Mouse (Mus musculus): ENCODE data around the gene Uckl1. TPM values are rescaled to one million over a fixed set of nuclear protein-coding genes. Genes with fewer than 3 reads are reported as not detected.
A peak's percentile ranks its signal among the peaks of the same experiment; 100 is the strongest.

The Uckl1 gene
- polyA plus RNA-seq, 1 experiment: 327 TPM

GRCm38 (mm10) chr2:181520118-181520935 lies 64.4 kb downstream of the Uckl1 start, which contains the start of gene Dnajc5:
Gene Dnajc5 (plus strand): TSS chr2:181520485.
- H3K27ac ChIP-seq (ENCODE audit: control insufficient read depth, insufficient read depth, low read length): peak within 1 kb of the TSS; percentile 82
- H3K4me1 ChIP-seq (replicated peaks; ENCODE audit: control insufficient read depth, insufficient read depth, low read length): peaks cover 6% of the 10 kb centered on the region
- no peaks in the 10 kb centered on the region for H3K27me3 ChIP-seq (ENCODE audit: control insufficient read depth, insufficient read depth, low read length)
- under 1% methylated on average over 74 of the region's 74 CpGs for WGBS
- peaks cover 2% of the 10 kb centered on the region for H3K36me3 ChIP-seq (ENCODE audit: control insufficient read depth, insufficient read depth, low read length)
- peak within 1 kb of the TSS; percentile 83 for H3K4me3 ChIP-seq (ENCODE audit: control insufficient read depth, insufficient read depth, low read length)
- TF ChIP-seq POLR2A (IDR thresholded peaks at IDR 0.05; ENCODE audit: control insufficient read depth, extremely low read depth, insufficient read depth, low read length, poor library complexity) (peak; percentile 95), CTCF (IDR thresholded peaks at IDR 0.05; ENCODE audit: borderline replicate concordance, control insufficient read depth, extremely low read depth, insufficient read depth, low read length, poor library complexity) (peak; percentile 53; the same call in 1 of the 2 replicates)
- DNase-seq: peak; percentile 99

GRCm38 (mm10) chr2:181519201-181519600 lies 65.5 kb downstream of the Uckl1 start:
- DNase-seq: no peak
- peaks cover 6% of the 10 kb centered on the region for H3K4me1 ChIP-seq (replicated peaks; ENCODE audit: control insufficient read depth, insufficient read depth, low read length)
- no peak for TF ChIP-seq POLR2A (IDR thresholded peaks at IDR 0.05; ENCODE audit: control insufficient read depth, extremely low read depth, insufficient read depth, low read length, poor library complexity)
- TF ChIP-seq CTCF (IDR thresholded peaks at IDR 0.05; ENCODE audit: borderline replicate concordance, control insufficient read depth, extremely low read depth, insufficient read depth, low read length, poor library complexity): no peak
- no peaks in the 10 kb centered on the region for H3K27me3 ChIP-seq (ENCODE audit: control insufficient read depth, insufficient read depth, low read length)
- H3K4me3 ChIP-seq (ENCODE audit: control insufficient read depth, insufficient read depth, low read length): no peak overlapping the region
- 98% methylated on average over 3 of the region's 3 CpGs for WGBS
- H3K27ac ChIP-seq (ENCODE audit: control insufficient read depth, insufficient read depth, low read length): no peak overlapping the region
- peaks cover 8% of the 10 kb centered on the region for H3K36me3 ChIP-seq (ENCODE audit: control insufficient read depth, insufficient read depth, low read length)

Other genes with a start within 250 kb of the Uckl1 start
- gene Zgpat, start 220.0 kb downstream of the Uckl1 start, polyA plus RNA-seq (2012; rRNA removed): 87.6 and 91.9 TPM in 2 replicates
- 60.9 and 69.6 TPM in 2 replicates for gene Arfrp1, start 219.5 kb downstream of the Uckl1 start, polyA plus RNA-seq (2012; rRNA removed)
- 263 and 268 TPM in 2 replicates for gene Lime1, start 204.8 kb downstream of the Uckl1 start, polyA plus RNA-seq (2012; rRNA removed)
- gene Zbtb46, start 125.5 kb downstream of the Uckl1 start, polyA plus RNA-seq (2012; rRNA removed): 4.8 and 5.3 TPM in 2 replicates
- 0.13 and 0.16 TPM in 2 replicates for gene Abhd16b, start 91.7 kb downstream of the Uckl1 start, polyA plus RNA-seq (2012; rRNA removed)
- gene Tpd52l2, start 87.8 kb downstream of the Uckl1 start, polyA plus RNA-seq (2012; rRNA removed): 54.2 and 54.7 TPM in 2 replicates
- 140 and 146 TPM in 2 replicates for gene Dnajc5, start 64.4 kb downstream of the Uckl1 start, polyA plus RNA-seq (2012; rRNA removed)
- 22.2 and 22.5 TPM in 2 replicates for gene Prpf6, start 7.0 kb upstream of the Uckl1 start, polyA plus RNA-seq (2012; rRNA removed)
- 87.6 and 89.1 TPM in 2 replicates for gene Zfp512b, start 7.9 kb upstream of the Uckl1 start, polyA plus RNA-seq (2012; rRNA removed)
- gene Samd10, start 14.3 kb upstream of the Uckl1 start, polyA plus RNA-seq (2012; rRNA removed): 26.5 and 29.0 TPM in 2 replicates
- 0.57 and 1.0 TPM in 2 replicates for gene Gm29797, start 72.1 kb upstream of the Uckl1 start, polyA plus RNA-seq (2012; rRNA removed)
- gene Sox18, start 86.7 kb upstream of the Uckl1 start, polyA plus RNA-seq (2012; rRNA removed): 21.7 and 21.8 TPM in 2 replicates
- 9.0 and 13.8 TPM in 2 replicates for gene Tcea2, start 95.4 kb upstream of the Uckl1 start, polyA plus RNA-seq (2012; rRNA removed)
- 255 and 260 TPM in 2 replicates for gene Rgs19, start 109.1 kb upstream of the Uckl1 start, polyA plus RNA-seq (2012; rRNA removed)
- not detected in 2 replicates for gene Lkaaear1, start 113.5 kb upstream of the Uckl1 start, polyA plus RNA-seq (2012; rRNA removed)
- gene Oprl1, start 130.1 kb upstream of the Uckl1 start, polyA plus RNA-seq (2012; rRNA removed): 0.24 and 0.38 TPM in 2 replicates
- 0.03 and 0.04 TPM in 2 replicates for gene Myt1, start 178.4 kb upstream of the Uckl1 start, polyA plus RNA-seq (2012; rRNA removed)